ENCODE assay signal across 8 mouse cellular contexts in genomic region chr11:76847354-76847753, GRCm38 (mm10). TPM values are rescaled to one million over a fixed set of nuclear protein-coding genes. Genes with fewer than 3 reads are reported as not detected.
DNase-seq lines count a peak whose midpoint lies in the region; ATAC-seq and TF ChIP-seq lines count a peak whose summit lies in the region.
"Had no signal": no experiment of that assay in that cellular context is flagged by ENCODE, and none has a peak within 500 bp of the region (broad histone marks: within the 10 kb centered on the region; RNA-seq: fewer than 3 reads in every experiment).

No protein-coding gene starts in this region.

- H3K27me3 ChIP-seq in forebrain, embryonic 11.5 days (ENCODE audit: control insufficient read depth, insufficient read depth, low read length), result no peaks in the 10 kb centered on the region
- no peaks in the 10 kb centered on the region for H3K27me3 ChIP-seq in intestine, postnatal 0 days (replicated peaks; ENCODE audit: control insufficient read depth, insufficient read depth, low read length)
- no peaks in the 10 kb centered on the region for H3K27me3 ChIP-seq in neural tube, embryonic 14.5 days (ENCODE audit: control insufficient read depth, insufficient read depth, low read length)

- peak overlapping the region; percentile 100 for H3K4me2 ChIP-seq in forebrain, embryonic 11.5 days (ENCODE audit: low read depth, low read length, severe bottlenecking)
- H3K4me2 ChIP-seq in intestine, postnatal 0 days (replicated peaks; ENCODE audit: low read depth), result peak overlapping the region; percentile 95
- peak overlapping the region; percentile 97 for H3K4me2 ChIP-seq in neural tube, embryonic 14.5 days (ENCODE audit: low read depth, low read length)

- H3K4me3 ChIP-seq in lung, adult 2 months (replicated peaks; ENCODE audit: extremely low read depth, low read depth, low read length), result peak overlapping the region; percentile 35
- H3K4me3 ChIP-seq in forebrain, embryonic 11.5 days (ENCODE audit: low read depth, low read length), result peak overlapping the region; percentile 91
- peak overlapping the region; percentile 76 for H3K4me3 ChIP-seq in intestine, postnatal 0 days (ENCODE audit: low read depth, low read length)
- H3K4me3 ChIP-seq in neural tube, embryonic 14.5 days (ENCODE audit: low read depth, low read length), result peak overlapping the region; percentile 86

- H3K9me3 ChIP-seq in forebrain, embryonic 11.5 days (ENCODE audit: control insufficient read depth, low read length), result no peaks in the 10 kb centered on the region
- no peaks in the 10 kb centered on the region for H3K9me3 ChIP-seq in intestine, postnatal 0 days (ENCODE audit: control insufficient read depth)
- H3K9me3 ChIP-seq in neural tube, embryonic 14.5 days (ENCODE audit: control insufficient read depth, low read length), result no peaks in the 10 kb centered on the region

- ATAC-seq in forebrain, embryonic 11.5 days (replicated peaks; ENCODE audit: low FRiP score), result no peak
- no peak for ATAC-seq in intestine, postnatal 0 days
- no peak for ATAC-seq in neural tube, embryonic 14.5 days (ENCODE audit: low read depth)
- ATAC-seq in monocyte, adult 5-6 weeks (replicated peaks; ENCODE audit: insufficient number of reproducible peaks, low FRiP score, low TSS enrichment, poor library complexity, severe bottlenecking), result no peak

- no peaks in the 10 kb centered on the region for H3K36me3 ChIP-seq in forebrain, embryonic 11.5 days (ENCODE audit: control insufficient read depth, insufficient read depth, low read length)
- no peaks in the 10 kb centered on the region for H3K36me3 ChIP-seq in intestine, postnatal 0 days (ENCODE audit: control insufficient read depth, insufficient read depth)
- H3K36me3 ChIP-seq in neural tube, embryonic 14.5 days (ENCODE audit: control insufficient read depth, insufficient read depth, low read length), result no peaks in the 10 kb centered on the region

- TF ChIP-seq CTCF in lung, adult 2 months (IDR thresholded peaks at IDR 0.05; ENCODE audit: insufficient read depth, low read length), result no peak
- TF ChIP-seq CTCF in intestine, postnatal 0 days (IDR thresholded peaks at IDR 0.05; ENCODE audit: low read depth), result no peak

- 24% methylated on average over 8 of the region's 8 CpGs for WGBS in lung, adult 2 months
- WGBS in forebrain, embryonic 11.5 days, result 25% methylated on average over 8 of the region's 8 CpGs
- WGBS in intestine, postnatal 0 days, result 19% methylated on average over 8 of the region's 8 CpGs
- WGBS in neural tube, embryonic 14.5 days, result 22% methylated on average over 8 of the region's 8 CpGs

- TF ChIP-seq POLR2A in lung, adult 2 months (IDR thresholded peaks at IDR 0.05; ENCODE audit: borderline replicate concordance, extremely low read depth, low read depth, low read length), result no peak

- no peak overlapping the region for H3K27ac ChIP-seq in forebrain, embryonic 11.5 days (ENCODE audit: low read depth, low read length)
- 0 out of 2 replicates have a peak overlapping the region, but pooled peaks have one; percentile 81 for H3K27ac ChIP-seq in intestine, postnatal 0 days (ENCODE audit: low read depth, low read length)
- no peak overlapping the region; the same call in 1 of the 2 replicates for H3K27ac ChIP-seq in neural tube, embryonic 14.5 days (ENCODE audit: low read depth, low read length)

- DNase-seq in lung, adult 2 months, result no peak
- DNase-seq in lung, adult 18-20 months, result no peak
- no peak for DNase-seq in forebrain, embryonic 11.5 days (ENCODE audit: low spot score)
- DNase-seq in right cerebral cortex, postnatal 14 days, result no peak

- peaks cover 7% of the 10 kb centered on the region for H3K4me1 ChIP-seq in lung, adult 2 months (ENCODE audit: control insufficient read depth, insufficient read depth, low read length)
- peaks cover 4% of the 10 kb centered on the region; the same call in 1 of the 2 replicates for H3K4me1 ChIP-seq in forebrain, embryonic 11.5 days (replicated peaks; ENCODE audit: control insufficient read depth, insufficient read depth, low read length)
- 0 out of 2 replicates have a peak, but pooled peaks cover 3% of the 10 kb centered on the region for H3K4me1 ChIP-seq in intestine, postnatal 0 days (replicated peaks; ENCODE audit: control insufficient read depth, insufficient read depth, low read length)
- peaks cover 13% of the 10 kb centered on the region for H3K4me1 ChIP-seq in neural tube, embryonic 14.5 days (ENCODE audit: control insufficient read depth, insufficient read depth, low read length)

- H3K9ac ChIP-seq in forebrain, embryonic 11.5 days (ENCODE audit: low read length), result peak overlapping the region; percentile 43
- no peak overlapping the region for H3K9ac ChIP-seq in intestine, postnatal 0 days (ENCODE audit: low read depth, low read length)
- H3K9ac ChIP-seq in neural tube, embryonic 14.5 days (replicated peaks; ENCODE audit: low read depth, low read length), result no peak overlapping the region; the same call in 1 of the 2 replicates

RNA-seq across cellular contexts. Expression of gene Cpd, which starts 0.5 kb away (rescaled TPM):
- polyA plus RNA-seq in lung, adult 2 months (2012; rRNA removed), result 36.9 and 49.0 TPM in 2 replicates
- 14.3 and 15.6 TPM in 2 replicates for polyA plus RNA-seq in forebrain, embryonic 11.5 days (2014; fragmentation: Nextera tagmentation; extraction: Ambion mirVana)
- polyA plus RNA-seq in intestine, postnatal 0 days (2015; fragmentation: Nextera tagmentation; extraction: Ambion mirVana), result 10.1 and 11.0 TPM in 2 replicates
- polyA plus RNA-seq in neural tube, embryonic 14.5 days (2014; fragmentation: Nextera tagmentation; extraction: Ambion mirVana), result 10.4 and 13.5 TPM in 2 replicates
- total RNA-seq in monocyte, adult 5-6 weeks (2017), result 37.7 to 55.0 TPM (median 54.1 TPM) in 3 replicates

RNA-seq across cellular contexts. Expression of gene Tmigd1, which starts 54.6 kb away (rescaled TPM):
- polyA plus RNA-seq in lung, adult 2 months (2012; rRNA removed), result 0.10 and 0.39 TPM in 2 replicates
- not detected in 2 replicates for polyA plus RNA-seq in forebrain, embryonic 11.5 days (2014; fragmentation: Nextera tagmentation; extraction: Ambion mirVana)
- 55.0 and 64.1 TPM in 2 replicates for polyA plus RNA-seq in intestine, postnatal 0 days (2015; fragmentation: Nextera tagmentation; extraction: Ambion mirVana)
- polyA plus RNA-seq in neural tube, embryonic 14.5 days (2014; fragmentation: Nextera tagmentation; extraction: Ambion mirVana), result 0.19 TPM in 1 of 2 replicates, not detected in the other
- 0.76 TPM in 1 of 3 replicates, not detected in the others for total RNA-seq in monocyte, adult 5-6 weeks (2017)
- total RNA-seq: left cerebral cortex, postnatal 10 days had no signal

Comparison
In these comparisons a context has a peak if more than half of its experiments do, and no peak if none do; other contexts are left out.
1. H3K4me3 ChIP-seq: peak in every context shown above with its lines; median percentile 91 in forebrain, embryonic 11.5 days; 86 in neural tube, embryonic 14.5 days; 76 in intestine, postnatal 0 days; 35 in lung, adult 2 months.
2. RNA of gene Tmigd1, which starts 54.6 kb away (polyA plus RNA-seq): 55.0 to 64.1 TPM in intestine, postnatal 0 days; 0.10 to 0.39 TPM in lung, adult 2 months, 0.19 TPM in neural tube, embryonic 14.5 days and not detected in forebrain, embryonic 11.5 days; every median in the first group is over 10 times any median in the second.
3. Peak in every context shown above with its lines, with median percentiles within 50 percentile points of each other: H3K4me2 ChIP-seq.